Mouse (Mus musculus): ENCODE measurements around the gene Cckbr.

DNA sequence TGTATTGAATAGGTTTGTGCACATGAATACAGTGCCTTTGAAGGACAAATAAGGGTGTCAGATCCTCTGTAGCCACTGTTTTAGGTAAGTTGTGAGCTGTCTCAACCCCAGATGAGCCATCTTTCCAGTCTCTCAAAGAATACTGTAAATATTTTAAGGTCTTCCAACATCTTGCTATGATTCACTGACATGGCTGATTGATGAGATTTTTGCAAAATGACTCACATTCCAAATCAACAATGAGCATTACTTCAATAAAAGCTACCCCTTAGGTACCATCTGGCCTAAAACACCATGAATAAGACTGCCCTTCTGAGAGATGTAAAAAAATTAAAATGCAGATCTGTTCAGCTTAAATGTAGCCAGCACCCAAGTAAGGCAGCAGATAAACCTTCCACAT, 33.0 kb downstream of the Cckbr start:
- no peak for TF ChIP-seq EP300 (IDR thresholded peaks at IDR 0.05; ENCODE audit: insufficient read depth, low read depth, low read length)
- no peak for TF ChIP-seq CTCF (IDR thresholded peaks at IDR 0.05)

All from heart, adult 2 months (tissue).